Mouse (Mus musculus): ENCODE measurements at regions not wholly inside any gene's neighbourhood (a gene's known extent, or its start where the extent isn't known, plus 50 kb on each side); places are given as distances from the start of the nearest gene placed in this dataset.

GRCm38 (mm10) chr13:116527037-116527436, 217.5 kb upstream of the Isl1 start:
- H3K4me2 ChIP-seq (replicated peaks; ENCODE audit: low read depth, low read length): no peak overlapping the region
- WGBS: 77% methylated on average over 7 of the region's 7 CpGs
- DNase-seq (ENCODE audit: low spot score) (no peak), ATAC-seq (ENCODE audit: low FRiP score) (no peak)
- no peak overlapping the region for H3K9ac ChIP-seq (ENCODE audit: low read depth, low read length)
- H3K4me3 ChIP-seq (ENCODE audit: low read depth, low read length): no peak overlapping the region
- no peaks in the 10 kb centered on the region for H3K9me3 ChIP-seq (ENCODE audit: control insufficient read depth, low read length)
- H3K36me3 ChIP-seq (ENCODE audit: control insufficient read depth, insufficient read depth, low read length): no peaks in the 10 kb centered on the region
- H3K4me1 ChIP-seq (replicated peaks; ENCODE audit: control insufficient read depth, insufficient read depth, low read length): no peaks in the 10 kb centered on the region
- H3K27ac ChIP-seq (ENCODE audit: low read depth, low read length): no peak overlapping the region
- H3K27me3 ChIP-seq (ENCODE audit: control insufficient read depth, insufficient read depth, low read length): no peaks in the 10 kb centered on the region

GRCm38 (mm10) chr13:116523713-116524303, 214.3 kb upstream of the Isl1 start:
- Histone ChIP-seq H3K27me3 (ENCODE audit: control insufficient read depth, insufficient read depth, low read length) (no peaks in the 10 kb centered on the region), H3K9me3 (ENCODE audit: control insufficient read depth, low read length) (no peaks in the 10 kb centered on the region), H3K9ac (ENCODE audit: low read depth, low read length) (no peak overlapping the region), H3K4me2 (replicated peaks; ENCODE audit: low read depth, low read length) (no peak overlapping the region), H3K36me3 (ENCODE audit: control insufficient read depth, insufficient read depth, low read length) (no peaks in the 10 kb centered on the region), H3K4me1 (replicated peaks; ENCODE audit: control insufficient read depth, insufficient read depth, low read length) (no peaks in the 10 kb centered on the region), H3K27ac (ENCODE audit: low read depth, low read length) (no peak overlapping the region), H3K4me3 (ENCODE audit: low read depth, low read length) (no peak overlapping the region)
- DNase-seq (ENCODE audit: low spot score) (peak; percentile 12), ATAC-seq (ENCODE audit: low FRiP score) (peak; percentile 53; the same call in 1 of the 2 replicates)
- under 1% methylated on average over 7 of the region's 8 CpGs for WGBS

DNA sequence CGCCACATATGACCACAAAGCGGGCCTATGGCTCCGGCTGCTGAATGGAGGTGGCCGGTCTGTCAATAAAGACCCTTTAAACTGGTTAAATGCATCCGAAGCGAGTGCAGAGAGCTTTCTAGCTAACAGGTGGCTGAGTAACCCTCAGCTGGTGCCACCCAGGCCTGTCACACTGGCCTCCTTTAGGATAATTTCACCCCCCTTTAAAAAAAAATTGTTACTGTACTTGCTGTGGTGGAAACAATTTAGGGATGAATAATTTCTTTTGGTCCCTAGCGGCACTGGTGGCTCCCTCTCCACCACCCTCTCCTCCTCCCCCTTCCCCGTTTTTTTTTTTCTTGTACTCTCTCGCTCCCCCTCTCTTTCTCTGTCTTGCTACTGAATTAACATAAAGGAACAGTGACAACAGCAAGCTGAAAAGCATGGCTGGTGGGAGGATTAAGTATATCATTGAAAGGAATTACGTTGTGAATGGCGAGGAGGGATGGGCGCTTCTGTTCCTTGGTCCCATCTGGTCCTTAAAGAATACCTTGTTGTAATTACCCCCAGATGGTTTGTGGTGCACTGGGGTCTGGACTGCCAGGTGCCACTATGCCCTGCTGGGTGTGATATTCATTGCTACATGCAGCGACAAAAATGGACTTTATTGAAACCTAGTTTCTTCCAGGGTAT, 205.3 kb upstream of the Isl1 start:
- H3K9me3 ChIP-seq (ENCODE audit: control insufficient read depth, low read length): no peaks in the 10 kb centered on the region
- peak; percentile 54 for DNase-seq (ENCODE audit: low spot score)
- H3K4me1 ChIP-seq (replicated peaks; ENCODE audit: control insufficient read depth, insufficient read depth, low read length): peaks cover 2% of the 10 kb centered on the region; the same call in 1 of the 2 replicates
- no peaks in the 10 kb centered on the region for H3K36me3 ChIP-seq (ENCODE audit: control insufficient read depth, insufficient read depth, low read length)
- no peak overlapping the region for H3K9ac ChIP-seq (ENCODE audit: low read depth, low read length)
- ATAC-seq (ENCODE audit: low FRiP score): peak; percentile 90
- no peaks in the 10 kb centered on the region for H3K27me3 ChIP-seq (ENCODE audit: control insufficient read depth, insufficient read depth, low read length)
- 5% methylated on average over 13 of the region's 13 CpGs for WGBS
- no peak overlapping the region for H3K27ac ChIP-seq (ENCODE audit: low read depth, low read length)
- peak overlapping the region; percentile 8; the same call in 1 of the 2 replicates for H3K4me3 ChIP-seq (ENCODE audit: low read depth, low read length)
- peak overlapping the region; percentile 31 for H3K4me2 ChIP-seq (replicated peaks; ENCODE audit: low read depth, low read length)

GRCm38 (mm10) chr13:116514256-116514639, 204.8 kb upstream of the Isl1 start:
- DNase-seq (ENCODE audit: low spot score) (no peak), ATAC-seq (ENCODE audit: low FRiP score) (peak; percentile 44; the same call in 1 of the 2 replicates)
- Histone ChIP-seq H3K4me3 (ENCODE audit: low read depth, low read length) (no peak overlapping the region), H3K9ac (ENCODE audit: low read depth, low read length) (no peak overlapping the region), H3K4me1 (replicated peaks; ENCODE audit: control insufficient read depth, insufficient read depth, low read length) (peaks cover 2% of the 10 kb centered on the region; the same call in 1 of the 2 replicates), H3K36me3 (ENCODE audit: control insufficient read depth, insufficient read depth, low read length) (no peaks in the 10 kb centered on the region), H3K27me3 (ENCODE audit: control insufficient read depth, insufficient read depth, low read length) (no peaks in the 10 kb centered on the region), H3K27ac (ENCODE audit: low read depth, low read length) (no peak overlapping the region), H3K4me2 (replicated peaks; ENCODE audit: low read depth, low read length) (peak overlapping the region; percentile 31), H3K9me3 (ENCODE audit: control insufficient read depth, low read length) (no peaks in the 10 kb centered on the region)
- WGBS: 44% methylated on average over 7 of the region's 7 CpGs

DNA sequence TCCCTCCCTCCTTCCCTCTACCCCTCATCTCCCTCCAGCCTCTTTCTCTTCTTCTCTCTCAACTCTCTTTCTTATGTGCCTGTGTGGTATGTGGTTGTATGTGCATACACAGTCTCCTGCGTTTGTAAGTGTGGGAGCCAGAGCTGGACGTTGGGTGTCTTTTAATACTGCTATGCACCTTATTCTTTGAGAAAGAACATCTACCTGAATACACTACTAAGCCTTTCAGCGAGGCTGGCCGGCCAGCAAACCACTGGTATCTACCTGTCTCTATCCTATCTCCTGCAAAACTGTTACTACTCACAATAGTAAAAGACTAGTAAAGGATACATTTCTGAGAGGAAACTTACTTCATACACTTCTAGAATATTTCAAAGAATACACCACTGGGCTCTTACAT, 202.9 kb upstream of the Isl1 start:
- no peak overlapping the region for H3K9ac ChIP-seq (ENCODE audit: low read depth, low read length)
- peaks cover 2% of the 10 kb centered on the region; the same call in 1 of the 2 replicates for H3K4me1 ChIP-seq (replicated peaks; ENCODE audit: control insufficient read depth, insufficient read depth, low read length)
- DNase-seq (ENCODE audit: low spot score) (no peak), ATAC-seq (ENCODE audit: low FRiP score) (no peak)
- 0 out of 2 replicates have a peak, but pooled peaks cover 2% of the 10 kb centered on the region for H3K27me3 ChIP-seq (ENCODE audit: control insufficient read depth, insufficient read depth, low read length)
- WGBS: 82% methylated on average over 4 of the region's 4 CpGs
- no peak overlapping the region for H3K4me3 ChIP-seq (ENCODE audit: low read depth, low read length)
- H3K9me3 ChIP-seq (ENCODE audit: control insufficient read depth, low read length): no peaks in the 10 kb centered on the region
- no peaks in the 10 kb centered on the region for H3K36me3 ChIP-seq (ENCODE audit: control insufficient read depth, insufficient read depth, low read length)
- no peak overlapping the region for H3K4me2 ChIP-seq (replicated peaks; ENCODE audit: low read depth, low read length)
- H3K27ac ChIP-seq (ENCODE audit: low read depth, low read length): no peak overlapping the region

DNA sequence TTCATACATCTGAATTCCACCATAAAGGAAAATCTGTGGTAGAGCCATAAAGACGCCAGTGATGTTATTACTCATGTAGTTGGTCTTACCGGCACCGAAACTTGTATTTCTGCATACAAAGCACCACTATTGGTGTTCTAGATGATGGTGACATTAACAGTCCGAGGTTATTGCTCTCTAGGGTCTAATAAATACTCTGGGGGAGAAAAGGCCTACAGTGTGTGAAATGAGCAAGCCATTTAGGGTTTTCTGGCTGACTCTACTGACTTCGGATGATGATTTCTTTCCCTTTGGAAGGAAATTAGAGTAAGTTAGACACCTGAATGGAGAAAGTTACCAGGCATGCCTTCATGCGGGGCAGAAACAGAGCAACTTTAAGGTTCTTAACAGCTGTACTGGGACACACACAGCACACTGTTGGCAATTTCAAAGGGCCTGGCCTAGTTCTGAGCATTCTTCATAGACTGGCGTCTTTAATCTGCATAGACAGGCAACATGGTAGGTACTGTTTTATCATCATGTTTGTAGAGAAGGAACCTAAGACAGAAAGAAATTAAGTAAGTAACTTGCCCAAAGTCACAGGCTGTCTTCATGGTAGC, 198.8 kb upstream of the Isl1 start:
- 91% methylated on average over 7 of the region's 7 CpGs for WGBS
- Histone ChIP-seq H3K36me3 (ENCODE audit: control insufficient read depth, insufficient read depth, low read length) (no peaks in the 10 kb centered on the region), H3K9ac (ENCODE audit: low read depth, low read length) (no peak overlapping the region), H3K27ac (ENCODE audit: low read depth, low read length) (no peak overlapping the region), H3K4me3 (ENCODE audit: low read depth, low read length) (no peak overlapping the region), H3K9me3 (ENCODE audit: control insufficient read depth, low read length) (no peaks in the 10 kb centered on the region), H3K4me2 (replicated peaks; ENCODE audit: low read depth, low read length) (no peak overlapping the region), H3K4me1 (replicated peaks; ENCODE audit: control insufficient read depth, insufficient read depth, low read length) (no peaks in the 10 kb centered on the region), H3K27me3 (ENCODE audit: control insufficient read depth, insufficient read depth, low read length) (0 out of 2 replicates have a peak, but pooled peaks cover 2% of the 10 kb centered on the region)
- no peak for DNase-seq (ENCODE audit: low spot score)
- no peak for ATAC-seq (ENCODE audit: low FRiP score)

- H3K4me1 ChIP-seq (replicated peaks; ENCODE audit: control insufficient read depth, insufficient read depth, low read length): no peaks in the 10 kb centered on the region
- H3K4me2 ChIP-seq (replicated peaks; ENCODE audit: low read depth, low read length): no peak overlapping the region
- H3K9ac ChIP-seq (ENCODE audit: low read depth, low read length): no peak overlapping the region
- ATAC-seq (ENCODE audit: low FRiP score) (peak; percentile 92), DNase-seq (ENCODE audit: low spot score) (peak; percentile 39)
- WGBS: 50% methylated on average over 6 of the region's 6 CpGs
- H3K36me3 ChIP-seq (ENCODE audit: control insufficient read depth, insufficient read depth, low read length): no peaks in the 10 kb centered on the region
- no peak overlapping the region for H3K27ac ChIP-seq (ENCODE audit: low read depth, low read length)
- H3K9me3 ChIP-seq (ENCODE audit: control insufficient read depth, low read length): no peaks in the 10 kb centered on the region
- no peak overlapping the region for H3K4me3 ChIP-seq (ENCODE audit: low read depth, low read length)
- no peaks in the 10 kb centered on the region for H3K27me3 ChIP-seq (ENCODE audit: control insufficient read depth, insufficient read depth, low read length)
These were observed 188.3 kb upstream of the Isl1 start for GRCm38 (mm10) chr13:116497659-116498414.

DNA sequence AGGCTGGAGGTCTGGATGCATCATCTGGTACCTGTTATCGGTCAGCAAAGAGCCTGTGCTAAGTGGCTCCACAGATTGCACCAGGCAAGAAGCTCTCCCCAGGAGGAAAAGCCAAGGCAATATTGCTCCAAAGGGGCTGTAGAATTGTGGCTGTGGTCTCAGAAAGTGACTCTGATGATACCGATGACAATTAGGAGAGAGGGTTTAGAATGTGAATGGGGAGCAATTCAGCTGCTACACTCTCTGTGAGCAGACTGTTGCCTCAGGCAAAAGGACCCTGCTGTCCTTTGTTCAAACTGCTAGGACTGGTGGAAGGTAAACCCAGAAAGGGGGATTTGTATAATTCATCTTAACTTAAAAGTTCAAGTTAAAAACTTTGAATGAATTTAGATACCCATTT, 186.2 kb upstream of the Isl1 start:
- Histone ChIP-seq H3K4me1 (replicated peaks; ENCODE audit: control insufficient read depth, insufficient read depth, low read length) (no peaks in the 10 kb centered on the region), H3K4me2 (replicated peaks; ENCODE audit: low read depth, low read length) (no peak overlapping the region), H3K4me3 (ENCODE audit: low read depth, low read length) (no peak overlapping the region), H3K36me3 (ENCODE audit: control insufficient read depth, insufficient read depth, low read length) (no peaks in the 10 kb centered on the region), H3K27me3 (ENCODE audit: control insufficient read depth, insufficient read depth, low read length) (no peaks in the 10 kb centered on the region), H3K9me3 (ENCODE audit: control insufficient read depth, low read length) (no peaks in the 10 kb centered on the region), H3K9ac (ENCODE audit: low read depth, low read length) (no peak overlapping the region), H3K27ac (ENCODE audit: low read depth, low read length) (no peak overlapping the region)
- 29% methylated on average over 2 of the region's 2 CpGs for WGBS
- DNase-seq (ENCODE audit: low spot score) (peak; percentile 33), ATAC-seq (ENCODE audit: low FRiP score) (no peak)
